Mouse (Mus musculus) T-cell, adult 2 months (primary cell): ENCODE data around the gene Gsk3a.

Source experiments
- DNase-seq: peaks from one replicate; pipeline ENCODE4 v3.0.0; 2022; ENCODE audit warnings: low spot score

The Gsk3a gene

DNA sequence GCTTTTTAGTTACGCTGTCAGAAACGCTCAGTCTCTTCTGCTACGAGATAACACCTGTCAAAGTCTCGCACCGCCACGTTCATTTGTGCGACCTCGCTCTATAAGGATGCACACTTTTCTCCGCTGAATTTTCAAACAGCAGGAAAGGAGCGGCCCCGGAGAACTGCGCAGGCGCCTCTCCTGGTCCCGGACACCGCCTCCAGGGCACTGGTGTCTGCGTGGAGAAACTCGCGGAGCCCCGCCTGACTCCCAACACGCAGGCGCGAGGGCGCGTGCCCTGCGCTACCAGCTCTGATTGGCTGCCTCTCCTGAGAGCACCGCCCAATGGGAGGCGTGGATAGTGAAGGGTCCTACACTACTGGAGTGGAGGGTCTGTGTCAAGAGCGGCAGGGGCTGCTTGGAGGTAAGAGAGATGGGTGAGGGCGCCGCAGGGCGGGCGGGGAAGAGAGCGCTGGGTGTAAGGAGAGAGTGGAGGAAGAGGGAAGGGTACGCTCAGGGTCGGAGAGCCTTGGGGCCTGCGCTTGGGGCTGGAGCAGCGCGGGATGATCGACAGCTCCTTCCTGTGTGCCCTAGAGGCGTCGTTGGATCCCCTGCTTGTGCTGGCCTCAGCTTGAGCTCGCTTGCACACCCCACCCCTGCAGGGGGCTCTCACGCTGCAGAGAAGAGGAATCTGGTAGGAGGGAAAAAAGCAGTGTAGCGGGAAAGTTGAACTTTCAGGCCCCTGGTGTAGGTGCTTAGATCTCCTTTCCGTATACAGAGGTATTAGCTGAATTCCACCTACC is 16.4 kb downstream of the Gsk3a start, which contains the start of gene Zfp526:
Zfp526 (plus strand) TSS at position 324 of the 782 bp plus-strand sequence.
- DNase-seq = peak; percentile 96

DNA sequence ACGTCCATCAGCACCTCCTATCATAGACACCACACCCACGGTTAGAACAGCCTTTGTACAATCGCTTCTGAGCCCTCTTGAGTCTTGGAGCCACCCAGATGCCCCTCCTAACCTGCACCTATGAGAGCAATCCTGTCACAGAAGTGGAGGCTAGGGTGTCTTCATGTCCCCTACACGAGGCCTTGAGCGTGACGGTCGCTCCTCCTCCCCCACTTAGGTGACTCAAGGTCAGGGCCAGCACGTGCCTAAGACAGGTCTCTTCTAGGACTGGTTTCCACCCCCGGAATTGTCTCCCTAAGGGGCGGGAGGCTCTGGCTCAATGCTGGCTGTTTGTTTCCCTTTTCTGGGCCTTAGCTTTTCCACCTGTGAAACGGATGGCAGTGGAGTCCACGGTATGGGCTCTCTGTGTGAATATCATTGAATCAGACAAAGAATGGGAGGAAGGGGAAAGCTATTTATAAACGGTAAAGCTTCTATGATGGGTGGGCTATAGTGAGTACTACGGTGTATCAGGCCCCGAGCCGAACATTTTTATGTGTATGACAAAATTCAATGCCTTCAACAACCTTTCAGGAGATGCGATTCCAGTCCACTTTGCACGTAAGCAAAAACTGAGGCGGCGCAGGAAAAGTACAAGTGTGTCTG is 17.1 kb downstream of the Gsk3a start, which contains the start of gene Dedd2:
Dedd2 (minus strand) TSS at position 159 of the 645 bp plus-strand sequence.
- DNase-seq = peak; percentile 25

DNA sequence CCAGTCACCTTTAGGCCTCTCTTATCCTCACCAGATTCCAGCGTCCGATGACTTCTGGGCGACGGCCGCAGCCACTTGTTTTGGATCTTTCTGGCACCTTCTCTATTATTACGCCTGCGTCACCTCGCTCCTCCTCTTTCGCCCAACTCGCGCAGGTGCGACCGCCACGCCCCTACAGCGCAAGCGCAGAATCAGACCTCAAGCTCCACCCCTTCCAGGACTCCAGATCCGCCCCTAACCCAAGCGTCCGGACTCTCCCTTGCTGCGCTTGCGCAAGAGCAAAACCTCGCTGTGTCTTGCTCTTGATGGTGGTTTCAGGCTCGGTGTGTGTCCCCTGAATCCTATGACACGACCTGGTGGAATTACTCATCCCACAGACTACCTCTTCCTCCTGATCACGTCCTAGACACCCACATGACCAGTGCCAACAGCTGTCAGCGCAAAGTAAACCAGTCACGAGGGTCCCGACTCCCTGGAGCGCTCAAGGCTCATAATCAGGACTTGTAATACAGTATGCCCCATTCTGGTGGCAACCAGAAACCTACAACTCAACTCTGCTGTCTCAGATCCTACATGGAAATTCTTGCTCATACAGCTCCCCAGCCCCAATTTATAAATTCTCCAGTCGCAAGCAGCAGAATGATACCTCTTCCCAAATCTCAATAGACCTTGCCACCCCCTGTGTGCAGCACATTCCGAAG is 17.7 kb downstream of the Gsk3a start:
- DNase-seq = peak; percentile 98

DNA sequence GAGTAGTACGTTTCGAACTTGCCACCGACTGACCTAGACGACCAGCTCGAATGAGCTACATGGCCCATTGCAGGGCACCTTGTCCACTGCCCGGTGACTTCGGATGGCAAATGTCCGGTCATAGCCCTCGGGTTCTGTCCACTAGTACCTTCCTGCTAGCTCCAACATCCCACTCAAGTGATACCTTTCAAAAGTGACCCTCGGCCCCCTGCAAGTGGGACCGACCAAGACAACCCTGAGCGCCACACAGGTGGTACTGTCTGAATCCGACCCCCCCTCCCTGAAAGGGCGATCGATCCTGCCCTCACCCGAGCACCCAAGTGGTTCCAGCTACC is 18.3 kb downstream of the Gsk3a start:
- DNase-seq = no peak

DNA sequence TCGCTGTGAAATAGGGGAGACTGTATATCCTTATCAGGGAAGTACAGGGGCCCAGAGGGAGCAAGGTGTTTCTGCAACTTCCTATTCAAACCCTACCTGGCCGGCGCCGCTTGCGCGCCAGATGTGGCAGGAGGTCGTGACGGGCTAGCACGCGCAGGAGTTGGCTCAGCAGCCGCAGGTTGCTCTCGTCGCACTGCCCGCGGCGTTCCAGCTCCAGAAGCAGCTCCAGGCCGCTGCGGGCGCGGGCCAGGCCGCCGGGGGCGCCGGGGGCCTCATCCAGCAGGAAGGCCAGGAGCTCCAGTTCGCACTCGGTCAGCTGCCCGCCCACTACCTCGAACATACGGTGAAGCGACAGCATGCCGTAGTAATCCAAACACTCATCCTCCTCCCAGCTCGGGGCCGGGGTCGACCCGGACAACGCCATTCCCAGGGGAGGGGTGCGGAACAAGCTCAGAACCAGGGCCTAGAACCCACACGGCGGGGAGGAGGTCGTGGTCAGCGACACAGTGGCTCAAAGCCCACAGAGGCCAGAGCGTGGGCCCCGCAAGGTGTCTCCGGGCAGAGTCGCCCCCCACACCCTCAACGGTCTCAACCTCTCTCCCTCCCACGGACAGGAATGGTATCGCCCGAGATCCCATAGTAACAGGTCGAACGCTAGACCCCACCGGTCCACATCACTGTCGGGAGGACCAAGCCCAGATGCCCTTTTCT is 18.8 kb downstream of the Gsk3a start:
- DNase-seq = peak; percentile 42

DNA sequence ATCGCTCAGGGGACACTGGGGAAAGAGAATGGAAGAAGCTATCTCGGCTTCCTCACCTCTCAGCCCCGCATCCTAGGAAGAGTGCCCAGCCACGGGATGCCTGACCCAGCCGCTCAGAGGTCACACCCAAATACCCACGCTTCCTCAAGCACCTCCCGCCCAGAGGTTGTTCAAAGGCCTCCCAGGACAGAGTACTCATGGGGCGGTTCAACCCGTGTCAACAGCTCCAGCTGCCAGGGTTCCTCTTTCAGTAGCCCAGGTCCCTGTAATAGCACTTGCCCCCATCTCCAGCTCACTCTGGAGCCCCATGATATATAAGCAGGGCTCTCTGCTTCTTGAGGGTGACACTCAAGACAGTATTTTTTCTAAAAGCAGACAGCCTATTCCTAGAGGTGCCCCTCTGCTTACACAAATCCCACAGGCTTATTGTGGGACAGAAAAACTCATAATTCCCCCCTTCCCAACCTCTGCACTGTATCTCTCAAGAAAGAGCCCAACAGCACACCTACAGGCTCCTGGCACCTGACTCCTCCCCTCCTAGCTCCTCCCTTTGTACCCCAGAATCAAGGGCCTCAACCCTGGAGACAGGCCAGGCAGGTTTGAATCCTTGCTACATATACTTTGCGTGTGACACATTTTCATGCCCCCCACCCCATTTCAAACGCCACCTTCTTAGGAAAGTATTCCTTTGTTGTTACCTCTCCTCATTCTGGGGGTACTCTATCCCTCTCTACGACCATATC is 19.8 kb downstream of the Gsk3a start:
- DNase-seq = no peak

DNA sequence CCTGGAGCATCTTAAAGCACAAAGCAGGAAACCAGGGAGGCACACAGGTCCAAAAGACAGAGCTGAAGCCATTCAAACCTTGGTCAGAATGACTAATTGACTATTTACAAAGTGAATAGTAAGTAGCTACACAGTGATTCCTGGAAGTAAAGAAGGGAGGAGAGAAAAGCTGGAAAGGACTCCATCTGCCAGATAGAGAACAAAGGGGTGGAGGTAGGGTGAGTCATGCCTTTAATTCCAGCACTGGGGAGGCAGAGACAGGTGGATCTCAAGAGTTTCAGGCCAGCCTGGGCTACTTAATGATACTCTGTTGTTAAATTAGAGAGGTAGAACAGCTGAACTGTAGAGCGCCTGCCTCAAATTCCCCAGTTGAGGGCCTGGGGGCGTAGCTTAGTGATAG is 23.5 kb downstream of the Gsk3a start:
- DNase-seq = no peak

DNA sequence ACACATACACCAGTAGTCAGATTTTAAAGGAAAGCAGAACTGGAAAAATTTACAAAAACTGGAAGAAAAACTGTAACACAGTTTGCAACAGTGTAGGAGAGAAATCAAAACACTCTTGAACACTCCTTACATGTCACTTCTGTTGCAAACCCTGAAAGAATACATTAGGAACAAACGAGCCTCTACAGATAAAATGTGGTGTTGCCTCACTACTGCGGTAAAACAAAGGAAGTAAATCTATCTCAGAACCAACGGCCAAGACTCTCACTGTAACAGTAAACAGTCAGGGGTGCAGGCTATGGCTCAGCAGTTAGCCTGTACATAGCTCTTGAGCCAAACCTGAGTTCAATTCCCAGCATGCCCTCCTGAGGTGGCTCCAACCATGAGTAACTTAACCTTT is 24.6 kb downstream of the Gsk3a start:
- no peak for DNase-seq

DNA sequence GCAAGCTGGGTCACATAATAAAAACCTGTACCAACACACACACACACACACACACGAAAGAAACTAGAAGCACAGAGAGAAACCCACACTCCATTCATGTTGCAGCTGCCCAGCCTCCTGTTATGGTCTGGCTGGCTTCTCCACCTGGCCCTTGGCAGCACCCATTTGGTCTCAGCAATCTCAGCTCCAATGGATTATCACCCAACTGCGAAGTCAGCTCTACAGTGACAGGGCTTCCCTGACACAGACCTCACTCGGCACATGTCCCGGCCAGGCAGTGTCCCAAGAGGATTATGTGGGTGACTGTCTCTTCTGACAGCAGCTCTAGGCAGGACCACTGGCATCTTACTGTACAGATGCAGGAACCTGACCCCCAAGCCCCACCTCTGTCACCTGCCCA is 27.2 kb downstream of the Gsk3a start:
- no peak for DNase-seq

DNA sequence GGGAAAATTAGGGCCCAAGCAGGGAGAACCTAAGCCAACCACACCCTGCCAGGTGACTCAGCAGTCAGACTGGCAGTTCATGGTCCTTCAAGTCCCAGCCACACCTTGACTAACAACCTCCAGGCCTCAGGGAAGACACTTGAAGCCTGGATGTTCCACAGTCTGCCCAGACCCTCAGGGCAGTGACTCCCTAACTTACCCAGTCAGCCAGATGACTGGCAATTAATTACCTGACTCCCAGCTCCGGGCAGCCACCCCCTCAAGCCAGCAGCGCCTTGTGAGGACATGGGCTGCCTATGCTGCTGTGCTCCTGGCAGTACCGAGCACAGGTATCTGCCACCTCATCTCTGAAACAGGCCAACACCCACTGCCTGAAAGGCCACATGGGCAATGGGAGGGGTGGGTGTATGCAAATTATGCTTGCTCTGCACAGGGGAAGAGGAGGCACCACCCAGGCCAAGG is 28.5 kb downstream of the Gsk3a start:
- peak; percentile 34 for DNase-seq

DNA sequence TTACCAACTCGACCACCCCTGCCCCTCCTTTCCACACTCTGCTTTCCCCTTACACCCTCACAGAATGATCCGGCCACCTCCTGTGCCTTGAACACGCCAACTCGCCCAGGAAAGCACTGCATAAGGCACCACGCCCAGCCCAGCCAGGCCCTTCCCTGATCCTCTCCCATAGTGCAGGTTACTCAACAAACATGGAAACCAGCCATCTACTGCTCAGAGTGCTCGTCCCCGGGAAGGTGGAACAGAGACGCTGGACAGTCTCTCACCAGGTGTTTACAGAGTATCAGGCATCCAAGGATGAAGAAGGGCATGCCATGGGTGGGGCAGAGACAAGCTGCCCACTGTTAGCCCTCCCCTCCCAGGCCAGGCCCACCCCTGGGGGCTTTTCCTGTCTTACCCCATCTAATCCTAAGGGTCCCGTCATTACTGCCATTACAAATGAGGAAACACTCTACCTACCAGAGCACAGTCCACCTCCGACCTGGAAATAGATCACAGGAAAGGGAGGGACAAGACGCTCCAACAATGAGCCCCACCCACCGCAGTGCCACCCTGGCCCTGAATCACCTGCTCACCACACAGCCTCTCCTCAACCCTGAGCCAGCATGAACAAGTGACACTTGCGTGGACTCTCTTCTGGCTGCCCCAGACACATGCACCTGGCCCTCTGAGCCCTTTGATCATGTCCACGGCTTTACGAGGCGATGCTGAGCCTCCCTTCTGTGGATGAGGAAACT is 31.4 kb downstream of the Gsk3a start:
- no peak for DNase-seq

DNA sequence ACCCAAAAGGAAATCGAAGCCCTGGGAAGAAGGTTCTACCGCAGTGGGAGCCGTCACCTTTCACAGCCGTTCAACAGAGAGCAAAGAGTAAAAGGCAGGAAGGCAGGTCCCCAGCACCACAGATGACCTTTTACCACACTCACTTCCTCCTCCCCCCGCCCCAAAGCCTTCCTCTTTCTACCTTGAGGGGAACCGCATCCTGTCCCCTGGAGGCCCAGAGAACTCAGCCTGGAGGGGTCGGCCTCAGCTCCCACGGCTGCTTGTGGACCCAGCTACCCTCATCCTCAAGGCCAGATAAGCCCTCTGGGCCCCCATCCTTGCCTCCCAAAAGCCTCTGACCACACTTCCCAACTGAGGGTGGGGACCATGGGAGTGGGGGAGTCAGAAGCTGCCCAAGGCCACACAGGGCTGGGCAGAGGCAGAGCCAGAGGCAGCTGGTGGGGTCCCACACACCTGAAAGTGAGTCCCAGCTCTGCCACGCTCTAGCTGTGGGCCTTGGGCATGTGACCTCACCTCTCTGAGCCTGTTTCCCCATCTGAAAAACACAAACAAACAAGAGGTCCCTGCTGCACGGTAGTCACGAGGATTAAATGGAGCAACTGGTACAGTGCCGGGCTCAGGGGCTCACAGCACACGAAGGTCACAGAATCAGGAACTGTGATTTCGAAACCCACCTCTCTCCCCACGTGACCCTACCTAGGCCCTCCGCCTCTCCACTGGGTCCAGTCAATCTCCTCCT is 32.1 kb downstream of the Gsk3a start:
- DNase-seq = peak; percentile 84

DNA sequence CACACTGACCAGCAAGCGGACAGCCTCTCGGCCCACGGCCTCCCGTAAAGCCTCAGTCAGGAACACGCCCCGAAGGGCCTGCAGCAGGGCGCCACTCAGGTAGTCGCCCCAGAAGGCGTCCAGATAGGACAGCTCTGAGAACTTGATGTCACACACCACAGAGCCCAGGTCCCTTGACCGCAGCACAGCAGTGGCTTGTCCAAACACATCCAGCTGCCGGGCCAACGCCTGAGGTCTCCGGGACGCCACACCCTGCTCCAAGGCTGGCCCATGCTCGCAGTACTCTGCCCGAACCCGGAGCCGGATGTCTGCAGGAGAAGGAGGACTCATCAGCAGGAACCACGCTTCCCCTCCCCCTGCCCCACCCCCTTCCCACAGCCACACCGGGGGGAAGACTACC is 34.0 kb downstream of the Gsk3a start:
- DNase-seq = no peak

DNA sequence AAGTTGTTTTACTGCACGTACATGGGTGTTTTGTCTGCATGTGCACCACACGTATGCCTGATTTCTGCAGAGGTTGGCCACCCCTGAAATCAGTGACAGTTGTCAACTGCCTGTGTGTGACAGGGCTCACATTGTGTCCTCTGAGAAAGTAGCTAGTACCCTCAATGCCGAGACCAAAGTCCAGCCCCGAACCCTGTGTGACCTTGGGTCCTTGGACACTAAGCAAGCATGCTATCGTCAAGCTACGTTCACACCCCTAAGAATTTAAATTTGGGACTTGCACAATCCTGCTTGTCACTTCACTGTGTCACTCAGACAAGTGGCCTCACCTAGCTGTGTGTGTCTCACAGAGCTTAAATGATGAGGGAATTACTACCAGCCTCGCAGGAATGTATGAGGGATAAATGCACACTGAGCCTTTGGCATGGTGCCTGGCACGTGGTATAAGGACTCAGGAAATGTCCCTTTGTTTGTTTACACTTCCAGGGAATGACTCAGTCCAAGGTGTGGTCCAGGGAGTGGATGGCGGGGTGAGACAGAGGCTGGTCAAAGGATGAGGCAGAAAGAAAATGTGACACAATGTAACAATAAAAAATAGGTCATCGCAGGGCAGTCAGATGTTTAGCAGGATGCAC is 40.1 kb downstream of the Gsk3a start:
- no peak for DNase-seq

DNA sequence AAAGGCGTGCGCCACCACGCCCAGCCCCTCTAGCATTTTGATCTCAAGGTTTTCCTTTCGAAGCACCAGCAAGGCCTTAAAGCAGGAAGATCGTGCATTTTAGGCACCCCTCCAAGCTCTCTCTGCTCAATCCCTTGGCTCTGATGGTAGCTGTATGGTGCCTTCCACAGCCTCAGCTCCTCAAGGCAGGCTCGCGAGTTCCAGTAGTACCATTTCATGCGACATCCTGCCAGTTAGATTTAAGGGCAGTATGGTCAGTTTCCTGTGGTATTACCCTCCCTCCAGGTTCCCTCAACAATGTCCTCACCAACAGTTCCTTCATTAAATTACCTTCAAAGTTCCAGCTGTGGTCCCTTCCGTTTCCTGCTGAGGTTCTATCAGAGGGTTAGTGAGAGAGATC is 41.5 kb downstream of the Gsk3a start:
- no peak for DNase-seq

DNA sequence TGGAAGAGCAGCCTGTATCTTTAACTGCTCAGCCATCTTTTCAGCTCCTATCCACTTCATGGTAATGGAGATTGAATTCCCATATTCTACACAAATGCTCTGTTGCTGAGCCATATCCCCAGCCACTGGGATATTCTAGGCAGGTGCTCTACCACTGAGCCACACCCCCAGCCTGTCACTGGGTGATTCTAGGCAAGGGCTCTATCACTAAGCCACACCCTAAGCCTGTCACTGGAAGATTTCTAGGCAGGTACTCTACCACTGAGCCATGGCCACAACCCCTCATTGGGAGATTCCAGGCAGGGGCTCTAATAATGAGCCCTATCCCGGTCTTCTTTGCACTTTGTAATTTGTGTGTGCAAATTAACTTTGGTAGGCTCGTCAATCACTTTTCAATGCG is 42.5 kb downstream of the Gsk3a start:
- no peak for DNase-seq

DNA sequence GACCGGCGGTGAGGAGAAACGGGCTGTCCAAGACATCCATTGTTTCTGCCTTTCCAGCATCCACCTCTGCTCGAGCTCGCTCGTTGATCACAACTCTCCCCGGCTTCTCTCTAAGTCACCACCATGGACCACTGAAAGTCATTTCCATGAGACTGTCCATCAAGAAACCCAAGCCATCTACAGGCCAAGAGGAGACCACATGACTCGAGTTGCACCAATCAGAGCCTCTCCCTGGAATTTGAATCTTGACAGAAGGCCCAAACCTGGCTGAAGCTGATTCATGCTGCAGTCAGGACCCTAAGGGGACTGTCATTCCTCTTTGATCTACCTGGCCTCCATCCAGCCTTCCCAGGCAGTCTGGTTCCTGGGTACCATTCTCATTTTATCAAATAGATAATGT is 45.5 kb downstream of the Gsk3a start:
- no peak for DNase-seq

DNA sequence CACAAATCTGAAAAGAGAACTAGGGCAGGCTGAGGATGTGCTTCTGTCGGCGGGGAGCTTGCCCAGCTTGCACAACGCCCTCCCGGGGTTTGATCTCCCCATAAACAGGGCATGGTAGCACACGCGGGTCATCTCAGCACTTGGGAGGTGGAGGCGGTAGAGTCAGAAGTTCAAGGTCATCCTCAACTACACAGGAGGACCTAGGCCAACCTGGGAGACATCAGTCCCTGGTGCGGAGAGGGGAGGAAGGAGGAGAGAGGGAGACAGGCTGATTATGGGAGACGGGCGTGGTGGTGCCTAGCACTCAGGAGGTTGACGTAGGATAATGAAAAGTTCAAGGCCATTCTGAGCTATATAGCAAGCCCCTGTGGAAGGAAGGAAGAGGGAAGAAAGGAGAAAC is 46.8 kb downstream of the Gsk3a start:
- DNase-seq = no peak
